Comparison of ENCODE assay signal across 8 mouse cellular contexts in the genomic region with DNA sequence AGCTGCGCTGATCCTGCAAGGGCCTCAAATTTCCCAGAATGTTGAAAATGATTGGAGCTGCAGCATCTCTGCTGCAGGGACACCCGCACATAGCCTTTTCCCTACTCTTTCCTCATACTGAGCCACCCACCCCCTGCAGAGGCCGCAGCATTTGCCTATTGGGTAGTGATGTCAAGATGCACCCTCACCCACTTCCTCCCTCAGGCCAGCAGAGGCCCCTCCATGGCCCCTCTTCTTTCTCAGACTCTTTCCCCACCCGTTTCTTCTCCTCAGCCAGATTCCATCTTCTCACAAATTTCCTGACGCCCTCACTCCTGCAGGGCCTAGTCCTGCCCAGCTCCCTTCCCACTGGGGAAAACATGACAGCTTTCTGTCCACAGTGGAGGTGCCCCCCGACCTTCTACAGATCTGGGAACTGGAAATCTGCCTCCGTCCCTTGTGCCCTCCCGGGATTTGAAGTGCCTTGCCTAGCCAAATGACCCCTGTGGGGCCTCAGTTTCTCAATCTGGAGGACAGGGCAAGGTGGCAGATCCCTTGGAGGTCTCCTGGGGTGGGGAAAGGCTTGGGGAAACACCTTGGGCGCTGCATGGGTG. TPM values are rescaled to one million over a fixed set of nuclear protein-coding genes. Genes with fewer than 3 reads are reported as not detected.
DNase-seq lines count a peak whose midpoint lies in the region; ATAC-seq and TF ChIP-seq lines count a peak whose summit lies in the region.

No protein-coding gene starts in this region.

- peak overlapping the region; percentile 41 for H3K9ac ChIP-seq in forebrain, embryonic 11.5 days (ENCODE audit: low read length)
- no peak overlapping the region; the same call in 1 of the 2 replicates for H3K9ac ChIP-seq in limb, embryonic 11.5 days (ENCODE audit: low read length)

- peaks cover 11% of the 10 kb centered on the region; the same call in 1 of the 2 replicates for H3K27me3 ChIP-seq in forebrain, embryonic 11.5 days (ENCODE audit: control insufficient read depth, insufficient read depth, low read length)
- H3K27me3 ChIP-seq in limb, embryonic 11.5 days (ENCODE audit: control insufficient read depth, insufficient read depth, low read length) = no peaks in the 10 kb centered on the region

- H3K4me1 ChIP-seq in forebrain, embryonic 11.5 days (replicated peaks; ENCODE audit: control insufficient read depth, insufficient read depth, low read length) = peaks cover 10% of the 10 kb centered on the region
- H3K4me1 ChIP-seq in limb, embryonic 11.5 days (ENCODE audit: control insufficient read depth, insufficient read depth, low read length) = peaks cover 9% of the 10 kb centered on the region; the same call in 1 of the 2 replicates
- peaks cover 10% of the 10 kb centered on the region for H3K4me1 ChIP-seq in olfactory bulb, adult 2 months (ENCODE audit: control insufficient read depth, insufficient read depth, low read length)

- H3K9me3 ChIP-seq in forebrain, embryonic 11.5 days (ENCODE audit: control insufficient read depth, low read length) = no peaks in the 10 kb centered on the region
- no peaks in the 10 kb centered on the region for H3K9me3 ChIP-seq in limb, embryonic 11.5 days (ENCODE audit: control insufficient read depth, low read length)

- no peaks in the 10 kb centered on the region for H3K36me3 ChIP-seq in forebrain, embryonic 11.5 days (ENCODE audit: control insufficient read depth, insufficient read depth, low read length)
- no peaks in the 10 kb centered on the region for H3K36me3 ChIP-seq in limb, embryonic 11.5 days (ENCODE audit: control insufficient read depth, insufficient read depth, low read length)

- no peak for TF ChIP-seq POLR2A in olfactory bulb, adult 2 months (IDR thresholded peaks at IDR 0.05; ENCODE audit: insufficient read depth, low read depth, low read length)

- H3K4me2 ChIP-seq in forebrain, embryonic 11.5 days (ENCODE audit: low read depth, low read length, severe bottlenecking) = peak overlapping the region; percentile 63
- H3K4me2 ChIP-seq in limb, embryonic 11.5 days (ENCODE audit: low read depth, severe bottlenecking) = peak overlapping the region; percentile 81

- DNase-seq in left cerebral cortex, adult 2 months (ENCODE audit: extremely low spot score in 1 of 2, low spot score in 2 of 2) = no peak
- DNase-seq in left cerebral cortex, adult 8-10 months (ENCODE audit: low spot score in 2 of 2) = no peak
- DNase-seq in forebrain, embryonic 11.5 days (ENCODE audit: low spot score) = no peak
- no peak for DNase-seq in limb, embryonic 11.5 days (ENCODE audit: low spot score)
- no peak for DNase-seq in frontal cortex, adult 2 months (ENCODE audit: extremely low spot score in 1 of 2, low spot score in 1 of 2)
- DNase-seq in gastrocnemius, adult 18-20 months (ENCODE audit: low spot score) = no peak
- DNase-seq in frontal cortex, postnatal 10 days (ENCODE audit: low spot score in 2 of 2) = no peak

- no peak for TF ChIP-seq CTCF in left cerebral cortex, adult 2 months (IDR thresholded peaks at IDR 0.05)
- TF ChIP-seq CTCF in olfactory bulb, adult 2 months (IDR thresholded peaks at IDR 0.05; ENCODE audit: insufficient read depth, low read depth, low read length) = no peak

- no peak overlapping the region; the same call in 1 of the 2 replicates for H3K27ac ChIP-seq in left cerebral cortex, adult 2 months
- no peak overlapping the region for H3K27ac ChIP-seq in forebrain, embryonic 11.5 days (ENCODE audit: low read depth, low read length)
- no peak overlapping the region for H3K27ac ChIP-seq in limb, embryonic 11.5 days (replicated peaks; ENCODE audit: low read depth, low read length)
- no peak overlapping the region for H3K27ac ChIP-seq in olfactory bulb, adult 2 months (ENCODE audit: insufficient read depth, low read depth, low read length)

- WGBS in forebrain, embryonic 11.5 days = 42% methylated on average over 9 of the region's 9 CpGs
- 44% methylated on average over 9 of the region's 9 CpGs for WGBS in limb, embryonic 11.5 days
- 66% methylated on average over 9 of the region's 9 CpGs for WGBS in olfactory bulb, adult 2 months

- peak overlapping the region; percentile 46; the same call in 1 of the 2 replicates for H3K4me3 ChIP-seq in left cerebral cortex, adult 2 months
- peak overlapping the region; percentile 28 for H3K4me3 ChIP-seq in forebrain, embryonic 11.5 days (ENCODE audit: low read depth, low read length)
- H3K4me3 ChIP-seq in limb, embryonic 11.5 days (ENCODE audit: low read depth, low read length) = peak overlapping the region; percentile 23
- peak overlapping the region; percentile 41 for H3K4me3 ChIP-seq in olfactory bulb, adult 2 months (ENCODE audit: insufficient read depth, low read depth, low read length)

- ATAC-seq in forebrain, embryonic 11.5 days (replicated peaks; ENCODE audit: low FRiP score) = no peak
- ATAC-seq in limb, embryonic 11.5 days (ENCODE audit: insufficient number of reproducible peaks, low FRiP score, low TSS enrichment, low read depth) = no peak

- intact Hi-C loops in left cerebral cortex, adult 2 months (cut with DNase I) = no loop called here

RNA-seq across cellular contexts. Expression of a gene that starts 1.2 kb away (rescaled TPM):
- total RNA-seq in left cerebral cortex, adult 2 months (2021) = not detected
- not detected for total RNA-seq in left cerebral cortex, adult 8-10 months (2022)
- not detected in 2 replicates for polyA plus RNA-seq in forebrain, embryonic 11.5 days (2014; fragmentation: Nextera tagmentation; extraction: Ambion mirVana)
- not detected in 2 replicates for polyA plus RNA-seq in limb, embryonic 11.5 days (2014; fragmentation: Nextera tagmentation; extraction: Ambion mirVana)
- polyA plus RNA-seq in olfactory bulb, adult 2 months (2012; ENCODE audit: insufficient read depth, insufficient read length, low replicate concordance, missing spikeins) = not detected in 2 replicates
- not detected in 2 replicates for polyA plus RNA-seq in frontal cortex, adult 2 months (2012; rRNA removed)
- total RNA-seq in gastrocnemius, adult 18-20 months (2021) = not detected

RNA-seq across cellular contexts. Expression of a gene that starts 17.2 kb away (rescaled TPM):
- total RNA-seq in left cerebral cortex, adult 2 months (2021) = not detected
- under 1 TPM in 1 of 4 experiments, not detected in 3; 0.67 TPM for total RNA-seq in left cerebral cortex, adult 8-10 months (2022)
- polyA plus RNA-seq in forebrain, embryonic 11.5 days (2014; fragmentation: Nextera tagmentation; extraction: Ambion mirVana) = 1.9 and 2.4 TPM in 2 replicates
- 0.88 and 2.1 TPM in 2 replicates for polyA plus RNA-seq in limb, embryonic 11.5 days (2014; fragmentation: Nextera tagmentation; extraction: Ambion mirVana)
- not detected in 2 replicates for polyA plus RNA-seq in olfactory bulb, adult 2 months (2012; ENCODE audit: insufficient read depth, insufficient read length, low replicate concordance, missing spikeins)
- polyA plus RNA-seq in frontal cortex, adult 2 months (2012; rRNA removed) = not detected in 2 replicates
- total RNA-seq in gastrocnemius, adult 18-20 months (2021) = not detected
